Comparison of ENCODE assay signal across 12 mouse cellular contexts in genomic region chr17:35106522-35106921, GRCm38 (mm10). TPM values are rescaled to one million over a fixed set of nuclear protein-coding genes. Genes with fewer than 3 reads are reported as not detected.
DNase-seq lines count a peak whose midpoint lies in the region; ATAC-seq and TF ChIP-seq lines count a peak whose summit lies in the region.
"Had no signal": no experiment of that assay in that cellular context is flagged by ENCODE, and none has a peak within 500 bp of the region (broad histone marks: within the 10 kb centered on the region; RNA-seq: fewer than 3 reads in every experiment).

No protein-coding gene starts in this region.

- no peaks in the 10 kb centered on the region for H3K9me3 ChIP-seq in kidney, postnatal 0 days (replicated peaks; ENCODE audit: low read length)
- no peaks in the 10 kb centered on the region for H3K9me3 ChIP-seq in CH12.LX (replicated peaks; ENCODE audit: low read length)
- H3K9me3 ChIP-seq in embryonic facial prominence, embryonic 10.5 days, result no peaks in the 10 kb centered on the region
- no peaks in the 10 kb centered on the region for H3K9me3 ChIP-seq in hindbrain, embryonic 15.5 days

- dilution Hi-C loops in CH12.LX (cut with MboI; ENCODE audit: extremely low pct_ligation_motif_present, extremely low pct_unique_long_range_greater_than_20kb, low sequenced_read_pairs), result no loop called here

- peak; percentile 10 for TF ChIP-seq RAD21 in CH12.LX (IDR thresholded peaks at IDR 0.05; ENCODE audit: low read depth, low read length)

- no peak overlapping the region; the same call in 1 of the 2 replicates for H3K27ac ChIP-seq in kidney, postnatal 0 days
- H3K27ac ChIP-seq in CH12.LX (ENCODE audit: insufficient read depth, low read depth), result no peak overlapping the region
- peak overlapping the region; percentile 74 for H3K27ac ChIP-seq in embryonic facial prominence, embryonic 10.5 days (replicated peaks)
- H3K27ac ChIP-seq in hindbrain, embryonic 15.5 days (replicated peaks), result no peak overlapping the region

- peak; percentile 46; the same call in 1 of the 2 replicates for TF ChIP-seq CTCF in kidney, postnatal 0 days (IDR thresholded peaks at IDR 0.05; ENCODE audit: low read depth)
- TF ChIP-seq CTCF in CH12.LX (conservative IDR thresholded peaks at IDR 0.05 in 1 of 2, IDR thresholded peaks at IDR 0.05 in 1 of 2; ENCODE audit: low read depth in 2 of 2, low read length in 2 of 2), result peak in 1 of 2 experiments; percentile 27; a peak in 1 of 4 replicates

- peak; percentile 41 for DNase-seq in kidney, postnatal 0 days (ENCODE audit: low spot score)
- DNase-seq in kidney, adult 9 months, result no peak
- no peak for DNase-seq in CH12.LX (ENCODE audit: extremely low read depth)
- DNase-seq in embryonic facial prominence, embryonic 10.5 days (ENCODE audit: low spot score), result no peak
- DNase-seq in c-Kit-positive CD71-positive TER-119-positive erythroid progenitor cells, embryonic 14.5 days (ENCODE audit: low spot score), result no peak
- no peak for DNase-seq in urinary bladder, postnatal 4 days (ENCODE audit: low spot score in 2 of 2)
- DNase-seq: gastrocnemius, postnatal 25 days had no signal

- in situ Hi-C loops in CH12.LX (cut with MboI; ENCODE audit: low pct_ligation_motif_present, low pct_unique_long_range_greater_than_20kb, low sequenced_read_pairs), result no loop called here

- no peak for TF ChIP-seq EP300 in CH12.LX (IDR thresholded peaks at IDR 0.05; ENCODE audit: low read length)

- no peak for ATAC-seq in kidney, postnatal 0 days (replicated peaks; ENCODE audit: low FRiP score, low read depth)
- ATAC-seq in hindbrain, embryonic 15.5 days (ENCODE audit: low FRiP score, low read depth), result 0 out of 2 replicates have a peak, but pooled peaks have one; percentile 7

- H3K4me3 ChIP-seq in kidney, postnatal 0 days (replicated peaks; ENCODE audit: low read depth, low read length), result no peak overlapping the region
- H3K4me3 ChIP-seq in CH12.LX (replicated peaks in 1 of 3; ENCODE audit: low read depth in 2 of 3, low read length in 2 of 3, poor library complexity in 1 of 3), result no peak overlapping the region
- no peak overlapping the region; the same call in 1 of the 2 replicates for H3K4me3 ChIP-seq in embryonic facial prominence, embryonic 10.5 days
- no peak overlapping the region for H3K4me3 ChIP-seq in hindbrain, embryonic 15.5 days
- H3K4me3 ChIP-seq: erythroblast, embryonic 14.5 days had no signal

- H3K27me3 ChIP-seq in kidney, postnatal 0 days (ENCODE audit: insufficient read depth, low read length), result no peaks in the 10 kb centered on the region
- no peaks in the 10 kb centered on the region for H3K27me3 ChIP-seq in CH12.LX (replicated peaks)
- no peaks in the 10 kb centered on the region for H3K27me3 ChIP-seq in embryonic facial prominence, embryonic 10.5 days (replicated peaks; ENCODE audit: low read depth, poor library complexity, severe bottlenecking)
- H3K27me3 ChIP-seq in hindbrain, embryonic 15.5 days, result no peaks in the 10 kb centered on the region

- TF ChIP-seq POLR2A in CH12.LX (IDR thresholded peaks at IDR 0.05; ENCODE audit: low read depth, low read length), result no peak

- H3K9ac ChIP-seq in kidney, postnatal 0 days (ENCODE audit: low read depth, low read length), result no peak overlapping the region
- H3K9ac ChIP-seq in CH12.LX (ENCODE audit: insufficient read depth, low read depth), result no peak overlapping the region
- H3K9ac ChIP-seq in hindbrain, embryonic 15.5 days, result no peak overlapping the region

- H3K79me2 ChIP-seq in CH12.LX (replicated peaks; ENCODE audit: control insufficient read depth, extremely low read depth, insufficient read depth, poor library complexity, severe bottlenecking), result no peaks in the 10 kb centered on the region

- 72% methylated on average over 3 of the region's 3 CpGs for WGBS in kidney, postnatal 0 days
- WGBS in embryonic facial prominence, embryonic 10.5 days, result 70% methylated on average over 3 of the region's 3 CpGs
- WGBS in hindbrain, embryonic 15.5 days, result 70% methylated on average over 3 of the region's 3 CpGs

- H3K36me3 ChIP-seq in kidney, postnatal 0 days (ENCODE audit: insufficient read depth, low read length), result peaks cover 17% of the 10 kb centered on the region
- H3K36me3 ChIP-seq in CH12.LX (replicated peaks in 1 of 2; ENCODE audit: control insufficient read depth in 1 of 2, insufficient read depth in 1 of 2, low read length in 1 of 2), result peaks cover 18 to 35% of the 10 kb centered on the region in 2 experiments
- peaks cover 28% of the 10 kb centered on the region for H3K36me3 ChIP-seq in embryonic facial prominence, embryonic 10.5 days (replicated peaks)
- H3K36me3 ChIP-seq in hindbrain, embryonic 15.5 days, result peaks cover 13% of the 10 kb centered on the region

- peaks cover 3% of the 10 kb centered on the region; the same call in 1 of the 2 replicates for H3K4me1 ChIP-seq in kidney, postnatal 0 days (replicated peaks; ENCODE audit: insufficient read depth, low read length)
- peaks cover 0 to 4% of the 10 kb centered on the region in 2 experiments; a peak in 1 of 4 replicates for H3K4me1 ChIP-seq in CH12.LX (ENCODE audit: control insufficient read depth in 1 of 2, insufficient read depth in 2 of 2)
- peaks cover 13% of the 10 kb centered on the region for H3K4me1 ChIP-seq in embryonic facial prominence, embryonic 10.5 days
- H3K4me1 ChIP-seq in hindbrain, embryonic 15.5 days (replicated peaks), result peaks cover 7% of the 10 kb centered on the region; the same call in 1 of the 2 replicates

- H3K4me2 ChIP-seq in kidney, postnatal 0 days (ENCODE audit: low read length), result no peak overlapping the region
- H3K4me2 ChIP-seq in CH12.LX (ENCODE audit: insufficient read depth, low read depth, poor library complexity, severe bottlenecking), result no peak overlapping the region
- H3K4me2 ChIP-seq in hindbrain, embryonic 15.5 days, result no peak overlapping the region

TF ChIP-seq in CH12.LX, 34 proteins besides CTCF, POLR2A, EP300 and RAD21:
- TF ChIP-seq ETS1 (conservative IDR thresholded peaks at IDR 0.05; ENCODE audit: low read depth, low read length), result no peak
- no peak for TF ChIP-seq ZC3H11A (IDR thresholded peaks at IDR 0.05; ENCODE audit: low read depth, low read length)
- no peak for TF ChIP-seq ZMIZ1 (IDR thresholded peaks at IDR 0.05; ENCODE audit: low read depth, low read length)
- TF ChIP-seq MAFK (IDR thresholded peaks at IDR 0.05; ENCODE audit: insufficient replicate concordance, low read length), result no peak
- no peak for TF ChIP-seq POLR2AphosphoS2 (IDR thresholded peaks at IDR 0.05; ENCODE audit: low read depth, low read length)
- TF ChIP-seq PAX5 (IDR thresholded peaks at IDR 0.05; ENCODE audit: low read length), result no peak
- no peak for TF ChIP-seq MYC (IDR thresholded peaks at IDR 0.05; ENCODE audit: low read depth, low read length)
- TF ChIP-seq CHD2 (IDR thresholded peaks at IDR 0.05; ENCODE audit: low read length), result no peak
- no peak for TF ChIP-seq SMC3 (IDR thresholded peaks at IDR 0.05; ENCODE audit: low read depth, low read length)
- no peak for TF ChIP-seq MXI1 (IDR thresholded peaks at IDR 0.05; ENCODE audit: low read depth, low read length)
- TF ChIP-seq JUND (conservative IDR thresholded peaks at IDR 0.05; ENCODE audit: low read depth, low read length), result no peak
- no peak for TF ChIP-seq SIN3A (IDR thresholded peaks at IDR 0.05; ENCODE audit: low read length)
- TF ChIP-seq KAT2A (IDR thresholded peaks at IDR 0.05; ENCODE audit: insufficient replicate concordance, low read length), result no peak
- TF ChIP-seq ZNF384 (IDR thresholded peaks at IDR 0.05; ENCODE audit: low read depth, low read length), result no peak

RNA-seq across cellular contexts. Expression of gene Ly6g5c, which starts 1.6 kb away (rescaled TPM):
- polyA plus RNA-seq in kidney, postnatal 0 days (2015; fragmentation: Nextera tagmentation; extraction: Ambion mirVana), result not detected in 2 replicates
- total RNA-seq in CH12.LX (2012; rRNA removed) (not detected in 2 replicates), CH12.LX (2014; rRNA removed) (not detected in 2 replicates)
- polyA plus RNA-seq in CH12.LX (2012; ENCODE audit: insufficient read length, low read depth), result not detected in 2 replicates
- not detected in 2 replicates for polyA plus RNA-seq in embryonic facial prominence, embryonic 10.5 days (2016; fragmentation: Nextera tagmentation; extraction: Ambion mirVana)
- polyA plus RNA-seq in hindbrain, embryonic 15.5 days (2015; fragmentation: Nextera tagmentation; extraction: Ambion mirVana), result not detected in 2 replicates
- total RNA-seq: gastrocnemius, postnatal 25 days; heart, postnatal 36 days; left cerebral cortex, postnatal 10 days had no signal
- polyA plus RNA-seq: erythroblast, embryonic 14.5 days; liver, embryonic 16.5 days had no signal

RNA-seq across cellular contexts. Expression of gene Ly6g5b, which starts 8.7 kb away (rescaled TPM):
- polyA plus RNA-seq in kidney, postnatal 0 days (2015; fragmentation: Nextera tagmentation; extraction: Ambion mirVana), result 0.69 and 1.1 TPM in 2 replicates
- total RNA-seq in CH12.LX (2012; rRNA removed), result 0.30 and 0.50 TPM in 2 replicates
- 0.88 and 0.91 TPM in 2 replicates for total RNA-seq in CH12.LX (2014; rRNA removed)
- polyA plus RNA-seq in CH12.LX (2012; ENCODE audit: insufficient read length, low read depth), result 1.0 and 1.1 TPM in 2 replicates
- 1.5 and 1.6 TPM in 2 replicates for polyA plus RNA-seq in embryonic facial prominence, embryonic 10.5 days (2016; fragmentation: Nextera tagmentation; extraction: Ambion mirVana)
- 1.1 and 1.2 TPM in 2 replicates for polyA plus RNA-seq in hindbrain, embryonic 15.5 days (2015; fragmentation: Nextera tagmentation; extraction: Ambion mirVana)
- total RNA-seq: gastrocnemius, postnatal 25 days; heart, postnatal 36 days had no signal

RNA-seq across cellular contexts. Expression of gene Gpank1, which starts 14.7 kb away (rescaled TPM):
- polyA plus RNA-seq in kidney, postnatal 0 days (2015; fragmentation: Nextera tagmentation; extraction: Ambion mirVana), result 14.6 and 15.2 TPM in 2 replicates
- 42.7 and 43.0 TPM in 2 replicates for total RNA-seq in CH12.LX (2012; rRNA removed)
- total RNA-seq in CH12.LX (2014; rRNA removed), result 32.6 and 36.6 TPM in 2 replicates
- 32.5 and 33.6 TPM in 2 replicates for polyA plus RNA-seq in CH12.LX (2012; ENCODE audit: insufficient read length, low read depth)
- 32.5 and 33.3 TPM in 2 replicates for polyA plus RNA-seq in embryonic facial prominence, embryonic 10.5 days (2016; fragmentation: Nextera tagmentation; extraction: Ambion mirVana)
- 24.3 and 25.4 TPM in 2 replicates for polyA plus RNA-seq in hindbrain, embryonic 15.5 days (2015; fragmentation: Nextera tagmentation; extraction: Ambion mirVana)

RNA-seq across cellular contexts. Expression of gene Csnk2b, which starts 15.3 kb away (rescaled TPM):
- 300 and 312 TPM in 2 replicates for polyA plus RNA-seq in kidney, postnatal 0 days (2015; fragmentation: Nextera tagmentation; extraction: Ambion mirVana)
- 130 and 143 TPM in 2 replicates for total RNA-seq in CH12.LX (2012; rRNA removed)
- total RNA-seq in CH12.LX (2014; rRNA removed), result 85.3 and 89.3 TPM in 2 replicates
- 267 and 348 TPM in 2 replicates for polyA plus RNA-seq in CH12.LX (2012; ENCODE audit: insufficient read length, low read depth)
- 283 and 288 TPM in 2 replicates for polyA plus RNA-seq in embryonic facial prominence, embryonic 10.5 days (2016; fragmentation: Nextera tagmentation; extraction: Ambion mirVana)
- polyA plus RNA-seq in hindbrain, embryonic 15.5 days (2015; fragmentation: Nextera tagmentation; extraction: Ambion mirVana), result 308 and 311 TPM in 2 replicates

RNA-seq across cellular contexts. Expression of gene Abhd16a, which starts 17.5 kb away (rescaled TPM):
- polyA plus RNA-seq in kidney, postnatal 0 days (2015; fragmentation: Nextera tagmentation; extraction: Ambion mirVana), result 109 and 113 TPM in 2 replicates
- total RNA-seq in CH12.LX (2012; rRNA removed) (15.3 and 16.2 TPM in 2 replicates), CH12.LX (2014; rRNA removed) (11.7 and 16.6 TPM in 2 replicates)
- polyA plus RNA-seq in CH12.LX (2012; ENCODE audit: insufficient read length, low read depth), result 10.7 and 11.6 TPM in 2 replicates
- 59.4 and 60.0 TPM in 2 replicates for polyA plus RNA-seq in embryonic facial prominence, embryonic 10.5 days (2016; fragmentation: Nextera tagmentation; extraction: Ambion mirVana)
- 102 and 106 TPM in 2 replicates for polyA plus RNA-seq in hindbrain, embryonic 15.5 days (2015; fragmentation: Nextera tagmentation; extraction: Ambion mirVana)
